Mouse (Mus musculus): ENCODE data around the gene St5.
A peak's percentile ranks its signal among the peaks of the same experiment; 100 is the strongest.

The St5 gene

GRCm38 (mm10) chr7:109528356-109528755 lies 175.0 kb downstream of the St5 start:
- peak; percentile 66 for DNase-seq (ENCODE audit: low spot score)

GRCm38 (mm10) chr7:109527536-109527935 lies 175.9 kb downstream of the St5 start:
- DNase-seq (ENCODE audit: low spot score): no peak

- no peak for DNase-seq (ENCODE audit: low spot score)
These were observed 177.4 kb downstream of the St5 start for GRCm38 (mm10) chr7:109525740-109526663.

GRCm38 (mm10) chr7:109524763-109525162 lies 178.6 kb downstream of the St5 start:
- DNase-seq (ENCODE audit: low spot score): no peak

- no peak for DNase-seq (ENCODE audit: low spot score)
These were observed 179.0 kb downstream of the St5 start for GRCm38 (mm10) chr7:109524442-109524744.

GRCm38 (mm10) chr7:109523741-109524441 lies 179.5 kb downstream of the St5 start:
- DNase-seq (ENCODE audit: low spot score): no peak

GRCm38 (mm10) chr7:109523304-109523703 lies 180.1 kb downstream of the St5 start:
- no peak for DNase-seq (ENCODE audit: low spot score)

GRCm38 (mm10) chr7:109522084-109522483 lies 181.3 kb downstream of the St5 start:
- no peak for DNase-seq (ENCODE audit: low spot score)

- DNase-seq (ENCODE audit: low spot score): no peak
These were observed 183.5 kb downstream of the St5 start for GRCm38 (mm10) chr7:109519936-109520335.

- peak; percentile 99 for DNase-seq (ENCODE audit: low spot score)
These were observed 184.3 kb downstream of the St5 start, which contains the start of gene Rpl27a for GRCm38 (mm10) chr7:109518838-109519696. TSS of gene Rpl27a (plus strand) at chr7:109519147.

GRCm38 (mm10) chr7:109518036-109518681 lies 185.2 kb downstream of the St5 start:
- DNase-seq (ENCODE audit: low spot score): no peak

- no peak for DNase-seq (ENCODE audit: low spot score)
These were observed 186.9 kb downstream of the St5 start for GRCm38 (mm10) chr7:109516500-109516899.

- no peak for DNase-seq (ENCODE audit: low spot score)
These were observed 191.6 kb downstream of the St5 start for GRCm38 (mm10) chr7:109511838-109512237.

GRCm38 (mm10) chr7:109510799-109511198 lies 192.6 kb downstream of the St5 start:
- DNase-seq (ENCODE audit: low spot score): no peak

GRCm38 (mm10) chr7:109508034-109508433 lies 195.4 kb downstream of the St5 start, which contains the start of gene Trim66:
TSS of gene Trim66 (minus strand) at chr7:109508134.
- no peak for DNase-seq (ENCODE audit: low spot score)

- no peak for DNase-seq (ENCODE audit: low spot score)
These were observed 195.8 kb downstream of the St5 start for GRCm38 (mm10) chr7:109507572-109507971.

- DNase-seq (ENCODE audit: low spot score): no peak
These were observed 196.3 kb downstream of the St5 start for GRCm38 (mm10) chr7:109507119-109507518.

GRCm38 (mm10) chr7:109497507-109497906 lies 205.9 kb downstream of the St5 start:
- no peak for DNase-seq (ENCODE audit: low spot score)

GRCm38 (mm10) chr7:109493319-109494316 lies 209.8 kb downstream of the St5 start:
- DNase-seq (ENCODE audit: low spot score): no peak

- no peak for DNase-seq (ENCODE audit: low spot score)
These were observed 210.6 kb downstream of the St5 start for GRCm38 (mm10) chr7:109492616-109493318.
